Comparison of ENCODE assay signal across 8 mouse cellular contexts in the genomic region with DNA sequence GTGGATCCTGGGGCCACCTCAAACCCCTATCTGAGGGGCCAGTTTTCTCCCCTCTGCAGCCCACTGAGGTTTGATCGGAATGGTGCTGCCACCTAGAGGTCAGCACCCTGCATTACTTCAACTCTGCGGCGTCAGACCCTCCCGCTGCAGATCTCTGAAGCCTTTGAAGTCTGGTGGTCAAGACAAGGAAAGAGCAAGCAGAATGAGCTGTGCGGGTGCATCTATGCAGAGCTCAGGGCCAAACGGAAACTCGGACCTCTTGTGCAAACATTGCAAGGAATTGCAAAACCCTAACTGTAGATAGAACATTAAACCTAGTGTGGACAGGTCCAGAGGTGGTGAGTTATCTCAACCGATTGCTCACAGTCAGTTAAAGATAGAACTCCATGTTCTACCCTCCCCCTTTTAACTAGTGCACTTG. TPM values are rescaled to one million over a fixed set of nuclear protein-coding genes. Genes with fewer than 3 reads are reported as not detected.
A peak's percentile ranks its signal among the peaks of the same experiment; 100 is the strongest.
DNase-seq lines count a peak whose midpoint lies in the region; ATAC-seq lines count a peak whose summit lies in the region.

No protein-coding gene starts in this region.

- H3K36me3 ChIP-seq in forebrain, embryonic 10.5 days (replicated peaks) = no peaks in the 10 kb centered on the region
- no peaks in the 10 kb centered on the region for H3K36me3 ChIP-seq in forebrain, embryonic 16.5 days (ENCODE audit: control insufficient read depth, insufficient read depth)
- no peaks in the 10 kb centered on the region for H3K36me3 ChIP-seq in intestine, embryonic 14.5 days (ENCODE audit: control insufficient read depth, insufficient read depth, low read length)
- H3K36me3 ChIP-seq in lung, embryonic 15.5 days = no peaks in the 10 kb centered on the region

- no peak for ATAC-seq in forebrain, embryonic 16.5 days
- no peak for ATAC-seq in intestine, embryonic 14.5 days (replicated peaks; ENCODE audit: low FRiP score, low TSS enrichment, low read depth)
- peak; percentile 48; the same call in 1 of the 2 replicates for ATAC-seq in lung, embryonic 15.5 days (ENCODE audit: borderline replicate concordance, extremely low read depth, low FRiP score, low TSS enrichment)

- peaks cover 29% of the 10 kb centered on the region for H3K27me3 ChIP-seq in forebrain, embryonic 10.5 days (ENCODE audit: poor library complexity, severe bottlenecking)
- H3K27me3 ChIP-seq in forebrain, embryonic 16.5 days (replicated peaks; ENCODE audit: control insufficient read depth, insufficient read depth, low read length) = peaks cover 8% of the 10 kb centered on the region; the same call in 1 of the 2 replicates
- peaks cover 66% of the 10 kb centered on the region for H3K27me3 ChIP-seq in intestine, embryonic 14.5 days (replicated peaks; ENCODE audit: control insufficient read depth, insufficient read depth, low read length)
- H3K27me3 ChIP-seq in lung, embryonic 15.5 days = peaks cover 9% of the 10 kb centered on the region; the same call in 1 of the 2 replicates

- H3K4me2 ChIP-seq in forebrain, embryonic 16.5 days (ENCODE audit: low read length) = no peak overlapping the region
- H3K4me2 ChIP-seq in intestine, embryonic 14.5 days (ENCODE audit: low read length) = no peak overlapping the region
- no peak overlapping the region for H3K4me2 ChIP-seq in lung, embryonic 15.5 days

- H3K4me1 ChIP-seq in forebrain, embryonic 10.5 days = peaks cover 17% of the 10 kb centered on the region
- no peaks in the 10 kb centered on the region for H3K4me1 ChIP-seq in forebrain, embryonic 16.5 days (replicated peaks; ENCODE audit: control insufficient read depth, insufficient read depth, low read length)
- H3K4me1 ChIP-seq in intestine, embryonic 14.5 days (replicated peaks; ENCODE audit: control insufficient read depth, insufficient read depth, low read length) = no peaks in the 10 kb centered on the region
- peaks cover 41% of the 10 kb centered on the region for H3K4me1 ChIP-seq in lung, embryonic 15.5 days

- H3K4me3 ChIP-seq in forebrain, embryonic 10.5 days = no peak overlapping the region
- no peak overlapping the region for H3K4me3 ChIP-seq in forebrain, embryonic 16.5 days (replicated peaks; ENCODE audit: low read length)
- no peak overlapping the region for H3K4me3 ChIP-seq in intestine, embryonic 14.5 days (ENCODE audit: low read depth, low read length)
- no peak overlapping the region for H3K4me3 ChIP-seq in lung, embryonic 15.5 days

- H3K9ac ChIP-seq in forebrain, embryonic 16.5 days (replicated peaks; ENCODE audit: low read depth, low read length) = no peak overlapping the region
- no peak overlapping the region for H3K9ac ChIP-seq in intestine, embryonic 14.5 days (ENCODE audit: low read length)
- no peak overlapping the region for H3K9ac ChIP-seq in lung, embryonic 15.5 days

- WGBS in forebrain, embryonic 10.5 days = 15% methylated on average over 8 of the region's 8 CpGs
- 13% methylated on average over 8 of the region's 8 CpGs for WGBS in forebrain, embryonic 16.5 days
- WGBS in intestine, embryonic 14.5 days = 9% methylated on average over 8 of the region's 8 CpGs
- WGBS in lung, embryonic 15.5 days = 4% methylated on average over 8 of the region's 8 CpGs

- no peak overlapping the region for H3K27ac ChIP-seq in forebrain, embryonic 10.5 days
- no peak overlapping the region for H3K27ac ChIP-seq in forebrain, embryonic 16.5 days (ENCODE audit: low read length)
- H3K27ac ChIP-seq in intestine, embryonic 14.5 days (ENCODE audit: low read depth) = no peak overlapping the region
- no peak overlapping the region for H3K27ac ChIP-seq in lung, embryonic 15.5 days

- peak; percentile 46 for DNase-seq in forebrain, embryonic 10.5 days (ENCODE audit: extremely low spot score, low spot score)
- peak; percentile 36 for DNase-seq in urinary bladder, postnatal 14 days (ENCODE audit: low spot score)
- no peak for DNase-seq in urinary bladder, adult 2 months (ENCODE audit: low spot score)
- DNase-seq in embryo, embryonic 10 days (ENCODE audit: low spot score) = peak; percentile 77
- DNase-seq in intestine, embryonic 14.5 days (ENCODE audit: low spot score) = peak; percentile 75
- DNase-seq in spleen, postnatal 14 days (ENCODE audit: low spot score in 2 of 2) = peak; percentile 15 to 43

- H3K9me3 ChIP-seq in forebrain, embryonic 10.5 days = no peaks in the 10 kb centered on the region
- H3K9me3 ChIP-seq in forebrain, embryonic 16.5 days (ENCODE audit: control insufficient read depth, low read length) = no peaks in the 10 kb centered on the region
- H3K9me3 ChIP-seq in intestine, embryonic 14.5 days (ENCODE audit: control insufficient read depth, low read length) = no peaks in the 10 kb centered on the region
- no peaks in the 10 kb centered on the region for H3K9me3 ChIP-seq in lung, embryonic 15.5 days

RNA-seq across cellular contexts. Expression of a gene that starts 26.8 kb away (rescaled TPM):
- polyA plus RNA-seq in forebrain, embryonic 10.5 days (2016; fragmentation: Nextera tagmentation; extraction: Ambion mirVana) = not detected in 2 replicates
- polyA plus RNA-seq in forebrain, embryonic 16.5 days (2015; fragmentation: Nextera tagmentation; extraction: Ambion mirVana) = not detected in 2 replicates
- 0.07 TPM in 1 of 2 replicates, not detected in the other for polyA plus RNA-seq in urinary bladder, adult 2 months (2012; rRNA removed)
- not detected in 2 replicates for polyA plus RNA-seq in intestine, embryonic 14.5 days (2014; fragmentation: Nextera tagmentation; extraction: Ambion mirVana)
- polyA plus RNA-seq in lung, embryonic 15.5 days (2015; fragmentation: Nextera tagmentation; extraction: Ambion mirVana) = not detected in 2 replicates

RNA-seq across cellular contexts. Expression of a gene that starts 36.8 kb away (rescaled TPM):
- polyA plus RNA-seq in forebrain, embryonic 10.5 days (2016; fragmentation: Nextera tagmentation; extraction: Ambion mirVana) = 11.8 and 11.9 TPM in 2 replicates
- 25.1 and 28.4 TPM in 2 replicates for polyA plus RNA-seq in forebrain, embryonic 16.5 days (2015; fragmentation: Nextera tagmentation; extraction: Ambion mirVana)
- polyA plus RNA-seq in urinary bladder, adult 2 months (2012; rRNA removed) = 31.3 and 37.1 TPM in 2 replicates
- polyA plus RNA-seq in intestine, embryonic 14.5 days (2014; fragmentation: Nextera tagmentation; extraction: Ambion mirVana) = 10.9 and 15.9 TPM in 2 replicates
- 81.1 and 88.7 TPM in 2 replicates for polyA plus RNA-seq in lung, embryonic 15.5 days (2015; fragmentation: Nextera tagmentation; extraction: Ambion mirVana)

RNA-seq across cellular contexts. Expression of a gene that starts 37.3 kb away (rescaled TPM):
- 0.90 and 2.0 TPM in 2 replicates for polyA plus RNA-seq in forebrain, embryonic 10.5 days (2016; fragmentation: Nextera tagmentation; extraction: Ambion mirVana)
- 4.4 and 5.0 TPM in 2 replicates for polyA plus RNA-seq in forebrain, embryonic 16.5 days (2015; fragmentation: Nextera tagmentation; extraction: Ambion mirVana)
- polyA plus RNA-seq in urinary bladder, adult 2 months (2012; rRNA removed) = 80.2 and 82.5 TPM in 2 replicates
- 2.1 and 2.7 TPM in 2 replicates for polyA plus RNA-seq in intestine, embryonic 14.5 days (2014; fragmentation: Nextera tagmentation; extraction: Ambion mirVana)
- polyA plus RNA-seq in lung, embryonic 15.5 days (2015; fragmentation: Nextera tagmentation; extraction: Ambion mirVana) = 3.3 and 4.1 TPM in 2 replicates

RNA-seq across cellular contexts. Expression of a gene that starts 43.4 kb away (rescaled TPM):
- polyA plus RNA-seq in forebrain, embryonic 10.5 days (2016; fragmentation: Nextera tagmentation; extraction: Ambion mirVana) = 3.3 and 3.9 TPM in 2 replicates
- 0.27 and 0.65 TPM in 2 replicates for polyA plus RNA-seq in forebrain, embryonic 16.5 days (2015; fragmentation: Nextera tagmentation; extraction: Ambion mirVana)
- 5.9 and 6.8 TPM in 2 replicates for polyA plus RNA-seq in urinary bladder, adult 2 months (2012; rRNA removed)
- polyA plus RNA-seq in intestine, embryonic 14.5 days (2014; fragmentation: Nextera tagmentation; extraction: Ambion mirVana) = 1.4 and 1.8 TPM in 2 replicates
- polyA plus RNA-seq in lung, embryonic 15.5 days (2015; fragmentation: Nextera tagmentation; extraction: Ambion mirVana) = 2.3 and 2.7 TPM in 2 replicates

RNA-seq across cellular contexts. Expression of a gene that starts 59.4 kb away (rescaled TPM):
- polyA plus RNA-seq in forebrain, embryonic 10.5 days (2016; fragmentation: Nextera tagmentation; extraction: Ambion mirVana) = 56.8 and 57.1 TPM in 2 replicates
- polyA plus RNA-seq in forebrain, embryonic 16.5 days (2015; fragmentation: Nextera tagmentation; extraction: Ambion mirVana) = 105 and 141 TPM in 2 replicates
- polyA plus RNA-seq in urinary bladder, adult 2 months (2012; rRNA removed) = 121 and 128 TPM in 2 replicates
- 35.0 and 37.7 TPM in 2 replicates for polyA plus RNA-seq in intestine, embryonic 14.5 days (2014; fragmentation: Nextera tagmentation; extraction: Ambion mirVana)
- polyA plus RNA-seq in lung, embryonic 15.5 days (2015; fragmentation: Nextera tagmentation; extraction: Ambion mirVana) = 46.9 and 49.5 TPM in 2 replicates

Comparison
In these comparisons a context has a peak if more than half of its experiments do, and no peak if none do; other contexts are left out.
1. RNA of a gene that starts 37.3 kb away (polyA plus RNA-seq): 80.2 to 82.5 TPM in urinary bladder, adult 2 months; 4.4 to 5.0 TPM in forebrain, embryonic 16.5 days, 3.3 to 4.1 TPM in lung, embryonic 15.5 days, 2.1 to 2.7 TPM in intestine, embryonic 14.5 days and 0.90 to 2.0 TPM in forebrain, embryonic 10.5 days; every median in the first group is over 10 times any median in the second.